Mouse (Mus musculus): ENCODE results near the gene Foxn3. TPM values are rescaled to one million over a fixed set of nuclear protein-coding genes. Genes with fewer than 3 reads are reported as not detected.

Foxn3 gene
- total and polyA plus RNA-seq, 3 experiments = 9.7 to 26.8 (median 11.0) TPM

DNA sequence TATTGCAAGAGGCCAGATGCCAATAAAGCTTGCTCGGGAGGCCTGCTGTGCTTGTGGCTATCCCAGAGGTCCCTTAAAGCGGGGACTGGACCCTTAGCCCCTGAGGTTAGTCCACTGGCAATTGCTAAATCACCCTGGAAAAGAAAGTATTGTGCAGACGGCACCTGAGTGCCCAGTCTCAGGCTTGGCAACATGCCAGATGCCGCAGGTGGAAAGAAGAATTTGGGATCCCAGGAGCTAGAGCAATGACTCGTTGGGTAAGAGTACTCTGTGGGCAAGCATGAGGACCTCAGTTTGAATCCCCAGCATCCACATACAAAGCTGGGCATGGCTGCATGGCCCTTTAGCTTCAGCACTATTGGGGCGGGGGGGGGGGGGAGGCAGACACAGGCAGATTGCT, 35.9 kb downstream of the Foxn3 start:
- H3K27me3 ChIP-seq (replicated peaks) = no peaks in the 10 kb centered on the region
- no peak overlapping the region for H3K27ac ChIP-seq (ENCODE audit: insufficient read depth, low read depth)
- H3K4me3 ChIP-seq (replicated peaks in 1 of 3; ENCODE audit: low read depth in 2 of 3, low read length in 2 of 3, poor library complexity in 1 of 3) = no peak overlapping the region
- no peak overlapping the region for H3K4me2 ChIP-seq (ENCODE audit: insufficient read depth, low read depth, poor library complexity, severe bottlenecking)
- peaks cover 2% of the 10 kb centered on the region for H3K9me3 ChIP-seq (replicated peaks; ENCODE audit: low read length)
- no peak for DNase-seq (ENCODE audit: extremely low read depth)
- in situ Hi-C loops (cut with MboI; ENCODE audit: low pct_ligation_motif_present, low pct_unique_long_range_greater_than_20kb, low sequenced_read_pairs) (no loop called here), dilution Hi-C loops (cut with MboI; ENCODE audit: extremely low pct_ligation_motif_present, extremely low pct_unique_long_range_greater_than_20kb, low sequenced_read_pairs) (no loop called here)
- peaks cover 0 to 41% of the 10 kb centered on the region in 2 experiments for H3K36me3 ChIP-seq (replicated peaks in 1 of 2; ENCODE audit: control insufficient read depth in 1 of 2, insufficient read depth in 1 of 2, low read length in 1 of 2)
- H3K4me1 ChIP-seq (ENCODE audit: control insufficient read depth in 1 of 2, insufficient read depth in 2 of 2) = peaks cover 7 to 34% of the 10 kb centered on the region in 2 experiments
- H3K9ac ChIP-seq (ENCODE audit: insufficient read depth, low read depth) = no peak overlapping the region
- H3K79me2 ChIP-seq (replicated peaks; ENCODE audit: control insufficient read depth, extremely low read depth, insufficient read depth, poor library complexity, severe bottlenecking) = no peaks in the 10 kb centered on the region; the same call in 1 of the 2 replicates
- TF ChIP-seq BHLHE40 (IDR thresholded peaks at IDR 0.05; ENCODE audit: low read depth, low read length) (no peak), ETS1 (conservative IDR thresholded peaks at IDR 0.05; ENCODE audit: low read depth, low read length) (no peak), EP300 (IDR thresholded peaks at IDR 0.05; ENCODE audit: low read length) (no peak), NELFE (IDR thresholded peaks at IDR 0.05; ENCODE audit: low read depth, low read length) (no peak), MAFK (IDR thresholded peaks at IDR 0.05; ENCODE audit: insufficient replicate concordance, low read length) (no peak), ZKSCAN1 (IDR thresholded peaks at IDR 0.05; ENCODE audit: borderline replicate concordance, low read depth, low read length) (no peak), ELF1 (IDR thresholded peaks at IDR 0.05; ENCODE audit: low read depth, low read length) (no peak), SMC3 (IDR thresholded peaks at IDR 0.05; ENCODE audit: low read depth, low read length) (no peak), ZMIZ1 (IDR thresholded peaks at IDR 0.05; ENCODE audit: low read depth, low read length) (no peak), KAT2A (IDR thresholded peaks at IDR 0.05; ENCODE audit: insufficient replicate concordance, low read length) (no peak), CHD2 (IDR thresholded peaks at IDR 0.05; ENCODE audit: low read length) (no peak), CTCF (conservative IDR thresholded peaks at IDR 0.05 in 1 of 2, IDR thresholded peaks at IDR 0.05 in 1 of 2; ENCODE audit: low read depth in 2 of 2, low read length in 2 of 2) (no peak), TCF12 (IDR thresholded peaks at IDR 0.05; ENCODE audit: low read depth, low read length) (no peak), JUND (conservative IDR thresholded peaks at IDR 0.05; ENCODE audit: low read depth, low read length) (no peak), RAD21 (IDR thresholded peaks at IDR 0.05; ENCODE audit: low read depth, low read length) (no peak), POLR2AphosphoS2 (IDR thresholded peaks at IDR 0.05; ENCODE audit: low read depth, low read length) (no peak), SIN3A (IDR thresholded peaks at IDR 0.05; ENCODE audit: low read length) (no peak)

DNA sequence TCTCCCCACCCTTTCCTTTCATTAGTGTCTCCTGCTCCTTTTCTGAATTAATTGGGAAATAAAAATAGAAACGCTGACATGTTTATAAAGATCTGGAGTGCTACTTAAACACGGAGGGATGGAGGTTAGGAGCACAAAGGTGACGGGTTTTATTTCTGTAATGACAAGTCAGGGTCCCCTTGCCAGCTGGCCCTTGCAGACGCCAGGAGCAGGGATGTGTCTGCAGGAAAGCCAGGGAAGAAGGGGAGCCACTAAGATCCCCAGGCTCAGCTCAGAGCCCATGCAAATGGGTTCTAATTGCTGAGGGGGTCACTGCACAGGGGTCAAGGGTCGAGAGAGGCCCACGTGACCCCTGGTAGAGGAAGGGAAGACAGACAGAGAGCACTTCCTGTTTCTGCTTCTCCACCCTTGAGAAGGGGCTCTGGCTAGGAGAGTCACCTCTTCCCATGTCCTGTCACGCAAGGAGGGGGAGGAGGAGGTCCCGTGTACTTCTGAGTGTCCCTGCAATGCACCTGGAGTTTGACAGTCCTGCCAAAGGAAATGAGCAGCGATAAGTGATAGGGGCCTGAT, 36.7 kb downstream of the Foxn3 start:
- dilution Hi-C loops (cut with MboI; ENCODE audit: extremely low pct_ligation_motif_present, extremely low pct_unique_long_range_greater_than_20kb, low sequenced_read_pairs) = no loop called here
- Histone ChIP-seq H3K36me3 (replicated peaks in 1 of 2; ENCODE audit: control insufficient read depth in 1 of 2, insufficient read depth in 1 of 2, low read length in 1 of 2) (peaks cover 3 to 42% of the 10 kb centered on the region in 2 experiments), H3K4me2 (ENCODE audit: insufficient read depth, low read depth, poor library complexity, severe bottlenecking) (no peak overlapping the region), H3K9ac (ENCODE audit: insufficient read depth, low read depth) (no peak overlapping the region), H3K4me1 (ENCODE audit: control insufficient read depth in 1 of 2, insufficient read depth in 2 of 2) (peaks cover 7 to 34% of the 10 kb centered on the region in 2 experiments), H3K4me3 (replicated peaks in 1 of 3; ENCODE audit: low read depth in 2 of 3, low read length in 2 of 3, poor library complexity in 1 of 3) (no peak overlapping the region), H3K9me3 (replicated peaks; ENCODE audit: low read length) (peaks cover 2% of the 10 kb centered on the region), H3K79me2 (replicated peaks; ENCODE audit: control insufficient read depth, extremely low read depth, insufficient read depth, poor library complexity, severe bottlenecking) (no peaks in the 10 kb centered on the region; the same call in 1 of the 2 replicates), H3K27ac (ENCODE audit: insufficient read depth, low read depth) (no peak overlapping the region), H3K27me3 (replicated peaks) (no peaks in the 10 kb centered on the region)
- in situ Hi-C loops (cut with MboI; ENCODE audit: low pct_ligation_motif_present, low pct_unique_long_range_greater_than_20kb, low sequenced_read_pairs) = no loop called here
- no peak for DNase-seq (ENCODE audit: extremely low read depth)
- TF ChIP-seq CHD1 (IDR thresholded peaks at IDR 0.05; ENCODE audit: low read depth, low read length) (no peak), ELF1 (IDR thresholded peaks at IDR 0.05; ENCODE audit: low read depth, low read length) (0 out of 2 replicates have a peak, but pooled peaks have one; percentile 11)

All from CH12.LX (cell line).